Mouse (Mus musculus) olfactory bulb, adult 2 months (tissue): ENCODE results near the gene Mdga1.

Experiments
- CTCF ChIP-seq: fragments of 200-500 bp; IDR thresholded peaks from 2 replicates; pipeline ENCODE4 v1.5.1; 2012; ENCODE audit warnings: low read depth, mild to moderate bottlenecking, low read length, moderate library complexity; ENCODE audit not compliant: insufficient read depth
- POLR2A ChIP-seq: fragments of 200-500 bp; IDR thresholded peaks from 2 replicates; pipeline ENCODE4 v1.6.1; 2012; ENCODE audit warnings: mild to moderate bottlenecking, low read depth, low read length, moderate library complexity; ENCODE audit not compliant: insufficient read depth

- TF ChIP-seq POLR2A (no peak), CTCF (no peak)
Measured at GRCm38 (mm10) chr17:29841781-29842690, 127.9 kb downstream of the Mdga1 start.
